Mouse (Mus musculus) ES-E14 (cell line): ENCODE measurements at regions not wholly inside any gene's neighbourhood (a gene's known extent, or its start where the extent isn't known, plus 50 kb on each side); places are given as distances from the start of the nearest gene placed in this dataset.

Source experiments
- CHD2 ChIP-seq: IDR thresholded peaks from 2 replicates; pipeline ENCODE4 v1.6.1; 2014; ENCODE audit warnings: mild to moderate bottlenecking, low read depth, low read length, inconsistent platforms
- HCFC1 ChIP-seq: IDR thresholded peaks from 2 replicates; pipeline ENCODE4 v1.6.1; 2012; ENCODE audit warnings: low read length, inconsistent platforms, borderline replicate concordance; ENCODE audit not compliant: insufficient read depth
- ZNF384 ChIP-seq: IDR thresholded peaks from 2 replicates; pipeline ENCODE4 v1.6.1; 2012; ENCODE audit warnings: low read depth, low read length, inconsistent platforms

DNA sequence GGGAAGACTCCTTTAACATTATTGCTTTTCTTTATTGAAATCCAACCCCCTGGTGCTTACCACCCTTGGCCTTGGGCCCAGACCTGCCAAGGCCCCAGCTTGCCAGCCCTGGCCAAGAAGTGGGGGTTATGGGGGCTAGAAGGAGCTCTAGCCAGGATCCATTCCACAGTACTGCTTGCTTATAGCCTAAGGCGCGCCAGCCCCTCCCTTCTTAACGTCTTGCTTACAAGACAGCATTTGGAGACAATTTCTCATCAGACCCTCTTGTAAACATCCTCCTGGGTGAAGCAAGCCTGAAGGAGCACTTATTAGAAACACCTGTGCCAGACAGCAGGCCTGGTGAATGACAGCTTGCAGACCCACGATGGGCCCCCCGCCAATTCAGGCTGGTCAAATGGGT, 179.3 kb downstream of the Cyp26b1 start:
- TF ChIP-seq HCFC1 (no peak), CHD2 (no peak), ZNF384 (no peak)
